Mouse (Mus musculus) urinary bladder, adult 18-20 months (tissue): ENCODE results near the gene Fbp2.

Source experiments
- DNase-seq, 2 experiments: peaks; one replicate each; pipeline ENCODE4 v3.0.0; 2022; ENCODE audit warnings: low spot score in 2 of 2, mixed read lengths in 2 of 2

Fbp2 gene

DNA sequence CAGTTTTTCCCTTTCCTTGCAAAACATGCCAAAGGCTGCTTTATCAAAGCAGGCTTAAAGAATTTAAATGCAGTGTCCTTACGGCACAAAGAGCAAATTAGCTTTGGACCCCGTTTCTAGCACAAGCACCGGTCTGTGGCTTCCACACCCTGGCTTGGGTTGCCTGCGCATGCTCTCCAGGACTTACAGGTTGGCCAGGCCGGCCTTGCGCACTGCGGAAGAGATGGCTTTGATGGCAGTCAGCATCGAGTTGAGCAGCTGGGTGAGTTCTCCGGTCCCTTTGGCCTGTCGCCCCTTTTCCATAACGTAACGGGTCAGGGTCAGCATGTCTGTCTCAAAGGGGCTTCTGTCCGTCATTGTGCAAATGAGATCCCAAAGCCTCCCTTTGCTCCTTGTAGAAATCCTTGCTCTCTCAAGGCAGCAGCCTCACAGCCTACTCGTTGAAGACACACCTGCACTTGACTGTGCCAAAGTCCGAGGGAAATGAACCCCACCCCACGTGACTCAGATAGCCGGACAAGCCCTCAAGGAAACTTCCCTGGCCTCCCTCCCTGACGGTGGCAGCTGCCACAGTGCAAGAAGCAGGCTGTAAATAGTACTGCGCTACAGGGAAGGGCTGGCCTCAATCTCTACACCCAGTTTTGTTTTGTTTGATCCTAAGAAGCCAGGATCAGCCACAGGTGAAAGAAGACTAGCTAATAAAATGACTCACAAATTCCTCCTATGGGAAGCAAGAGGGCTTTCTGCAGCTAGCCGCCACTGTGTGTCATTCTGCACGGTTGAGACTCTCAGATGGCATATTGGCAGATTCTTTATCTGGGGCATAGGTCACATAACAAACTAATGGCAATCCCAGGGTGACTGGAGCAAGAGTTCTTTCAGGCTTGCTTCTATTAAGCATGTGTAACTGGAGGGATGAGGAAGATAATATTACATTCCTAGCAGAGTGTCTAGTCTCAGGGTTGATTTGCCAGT, at the start of gene Fbp2:
Fbp2 (minus strand) TSS at position 482 of the 975 bp plus-strand sequence.
- peak; percentile 26 to 47 for DNase-seq

DNA sequence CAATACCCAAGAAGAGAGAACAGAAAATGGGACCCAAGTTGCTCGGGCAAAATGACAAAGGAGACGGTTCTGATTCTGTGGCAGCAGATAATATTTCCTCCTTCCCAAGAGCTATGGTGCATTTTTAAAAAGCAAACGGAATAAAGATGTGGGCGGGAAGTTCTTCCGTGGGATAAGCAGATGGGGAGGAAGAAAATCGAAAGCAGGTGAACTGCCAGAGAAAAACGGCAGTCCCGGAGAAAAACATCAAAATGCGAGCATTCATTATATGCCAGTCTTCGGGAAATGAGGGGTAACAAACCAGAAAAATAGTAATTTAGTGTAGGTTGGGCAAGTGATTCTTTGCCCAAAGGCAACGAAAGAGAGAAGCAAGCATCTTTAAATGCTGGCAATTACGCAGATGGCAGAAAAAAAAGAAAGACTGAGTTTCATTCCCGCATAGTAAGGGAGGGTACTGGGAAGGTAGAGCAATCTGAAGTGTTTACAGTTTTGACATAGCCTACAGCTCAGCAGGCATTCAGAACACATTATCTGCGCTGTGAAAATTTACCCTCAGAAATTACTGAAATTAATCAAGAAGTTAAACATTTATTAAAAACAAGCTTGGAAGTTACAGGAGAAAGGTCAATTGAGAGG, 49.4 kb upstream of the Fbp2 start:
- DNase-seq = no peak

DNA sequence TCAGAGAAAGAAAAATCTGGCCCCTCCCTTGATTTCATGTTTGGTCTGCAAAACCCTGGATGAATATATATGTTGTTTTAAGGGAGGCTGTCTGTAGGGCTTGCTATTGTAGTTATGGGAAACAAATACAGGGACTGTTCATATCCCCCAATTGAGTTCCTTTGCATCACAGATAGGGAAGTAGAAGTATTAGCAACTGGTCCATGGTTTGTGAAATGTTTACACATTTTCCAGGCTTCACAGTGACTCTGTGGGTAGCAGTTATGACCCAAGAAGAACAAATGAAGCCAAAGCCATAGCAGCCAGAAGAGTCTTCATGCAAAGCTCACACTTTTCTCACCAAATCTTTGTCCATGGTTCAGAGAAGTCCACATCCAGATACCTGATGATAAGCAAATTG, 42.9 kb upstream of the Fbp2 start:
- no peak for DNase-seq

DNA sequence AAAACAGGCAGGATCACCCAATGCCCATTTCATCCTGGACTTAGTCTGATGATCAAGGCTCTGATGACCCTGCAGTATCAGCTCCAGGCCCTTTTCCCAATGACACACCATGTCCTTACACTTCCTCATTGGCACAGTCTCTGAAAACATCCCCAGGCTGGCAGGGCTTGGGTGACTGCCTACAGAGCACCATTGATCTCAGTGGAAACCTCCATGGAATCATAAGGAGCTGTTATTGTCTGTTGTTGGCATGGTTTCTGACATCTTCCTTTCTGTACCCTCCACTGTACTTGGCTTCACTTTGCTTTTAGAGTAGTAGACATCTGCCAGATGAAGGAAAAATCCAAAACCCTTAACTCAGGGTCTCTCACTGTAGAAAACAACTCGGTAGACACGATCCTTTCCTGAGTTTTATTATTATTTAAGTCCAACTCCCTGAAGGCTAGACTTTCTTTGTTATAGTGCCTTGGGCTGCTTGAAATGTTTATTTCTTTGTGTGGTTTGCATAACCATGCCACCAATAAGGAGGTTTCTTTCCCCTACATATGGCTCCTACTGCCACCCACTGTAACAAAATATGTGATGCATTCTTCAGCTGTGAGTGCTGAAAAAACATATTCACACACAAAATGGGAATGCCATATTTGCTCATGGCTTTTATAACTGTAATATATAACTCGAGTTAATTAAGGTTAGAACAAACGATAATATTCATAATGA, 39.9 kb upstream of the Fbp2 start:
- no peak for DNase-seq

DNA sequence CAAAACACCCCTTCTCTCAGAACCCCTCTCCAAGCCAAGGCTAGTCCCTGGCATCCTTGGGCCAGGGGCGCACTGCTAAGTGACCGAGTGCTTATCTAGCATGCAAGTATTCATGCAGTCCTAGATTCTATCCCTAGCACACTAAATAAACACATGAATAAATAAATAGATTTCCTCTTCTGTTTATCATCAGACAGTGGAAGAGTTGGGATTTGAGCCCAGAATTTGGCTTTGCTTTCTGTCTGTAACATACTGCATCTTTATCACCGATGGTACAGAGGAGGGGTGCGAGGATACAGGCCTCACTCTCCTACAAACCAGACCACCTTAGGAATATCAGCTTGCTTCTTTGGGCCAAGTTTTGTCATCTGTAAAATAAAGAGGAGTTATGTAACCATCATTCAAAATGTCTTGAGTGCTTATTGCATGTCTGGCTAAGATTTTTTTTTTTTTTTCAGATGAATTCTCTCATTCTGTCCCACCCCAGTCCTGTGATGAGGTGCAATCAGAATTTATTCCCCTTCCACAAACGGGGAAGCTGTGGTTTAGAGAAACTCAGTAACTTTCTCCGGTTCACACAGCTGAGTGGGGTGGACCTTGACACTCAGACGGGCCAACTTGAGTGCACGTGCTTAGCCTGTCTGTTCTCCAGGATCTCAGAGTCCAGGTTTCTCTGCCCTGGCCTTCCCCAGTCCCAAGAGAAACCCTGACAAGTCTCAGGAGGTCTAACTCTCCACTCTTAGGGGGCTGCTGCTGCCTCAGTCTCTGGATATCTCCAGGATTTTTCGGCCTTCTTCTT, 35.0 kb upstream of the Fbp2 start:
- DNase-seq = no peak

DNA sequence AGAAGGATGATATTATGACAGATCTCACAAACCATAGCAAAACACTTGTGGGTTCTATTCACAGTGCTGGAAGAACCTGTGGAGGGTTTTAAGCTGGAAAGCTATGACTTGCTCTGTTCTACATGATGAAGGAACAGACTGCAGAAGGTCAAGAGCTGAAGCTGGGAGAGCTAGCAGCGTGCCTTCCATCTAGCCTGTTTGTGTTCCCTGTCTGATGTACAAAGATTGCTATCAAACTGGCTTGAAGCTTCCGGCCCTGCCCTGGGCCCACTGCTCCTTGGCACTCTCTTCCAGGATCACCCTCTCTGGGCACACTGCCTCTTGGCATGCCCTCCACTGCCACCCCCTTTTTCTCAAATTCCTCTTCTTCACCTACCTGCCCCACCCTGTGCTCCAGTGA, 31.1 kb upstream of the Fbp2 start:
- no peak for DNase-seq

DNA sequence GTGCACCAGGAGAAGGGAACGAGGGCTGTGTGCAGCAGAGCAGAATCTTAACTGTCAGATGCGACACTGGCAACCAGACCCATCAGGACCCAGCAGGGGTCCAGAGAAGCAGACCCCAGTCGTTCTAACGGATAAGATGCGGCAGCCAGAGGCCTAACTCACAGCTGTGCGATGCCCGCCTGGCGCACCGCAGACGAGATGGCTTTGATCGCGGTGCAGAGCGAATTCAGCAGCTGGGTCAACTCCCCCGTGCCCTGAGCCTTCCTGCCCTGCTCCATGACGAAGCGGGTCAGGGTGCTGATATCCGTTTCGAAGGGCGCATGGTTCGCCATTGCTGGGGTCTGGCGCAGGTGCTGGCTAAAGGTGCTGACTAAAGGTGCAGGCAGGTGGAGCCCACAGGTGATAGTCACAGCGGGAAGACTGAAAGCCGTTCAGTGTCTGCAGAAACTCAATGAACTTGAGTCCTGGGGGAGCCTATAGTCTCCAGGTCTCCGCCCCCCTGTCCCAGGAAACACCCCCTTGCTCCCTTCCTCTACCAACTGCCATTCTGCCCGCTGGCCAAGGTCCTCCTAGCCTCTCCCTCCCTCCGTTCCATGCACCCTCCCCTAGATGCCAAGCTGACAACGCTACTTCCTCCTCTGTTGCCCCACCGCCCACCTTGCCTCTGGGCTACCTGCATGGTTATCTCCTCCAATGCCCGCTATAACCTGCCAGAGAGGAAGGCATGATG, 29.7 kb upstream of the Fbp2 start, which contains the start of gene Fbp1:
Fbp1 (minus strand) TSS at position 571 of the 730 bp plus-strand sequence.
- peak in 1 of 2 experiments; percentile 18 for DNase-seq

DNA sequence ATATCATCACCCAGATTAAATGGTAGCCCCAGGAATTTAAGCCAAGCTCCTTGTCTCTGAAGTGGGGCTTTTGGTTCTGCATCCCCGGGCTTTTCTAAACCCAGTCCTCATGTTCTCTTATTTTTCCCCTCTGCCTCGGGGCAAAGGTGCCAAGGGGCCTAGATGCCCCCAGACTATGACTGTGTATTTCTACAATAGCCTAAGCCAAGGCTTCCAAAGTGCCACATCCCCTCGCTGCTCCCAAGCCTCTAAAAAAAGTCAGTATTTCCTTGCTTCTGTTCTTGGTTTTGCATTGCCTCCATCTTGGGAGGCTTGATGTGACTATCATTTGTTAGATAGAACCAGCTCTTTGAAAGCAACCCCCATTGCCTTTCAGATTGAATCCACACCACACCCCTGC, 26.3 kb upstream of the Fbp2 start:
- no peak for DNase-seq

DNA sequence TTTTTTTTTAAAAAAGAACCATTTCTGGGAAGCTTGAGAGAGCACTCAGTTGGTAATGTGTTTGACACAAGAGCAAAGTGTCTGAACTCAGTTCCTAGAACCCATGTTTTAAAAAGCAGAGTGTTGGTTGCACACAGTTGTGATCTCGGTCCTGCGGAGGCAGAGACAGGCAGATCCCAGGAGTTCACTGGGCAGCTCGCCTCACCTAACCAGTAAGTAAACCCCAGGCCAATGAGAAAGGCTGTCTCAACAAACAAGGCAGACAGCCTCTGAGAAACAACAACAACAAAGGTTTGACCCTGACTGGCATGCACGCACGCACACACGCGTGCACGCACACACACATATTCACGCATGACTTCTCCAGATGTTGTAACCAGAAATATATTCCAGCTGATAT, 25.7 kb upstream of the Fbp2 start:
- DNase-seq = no peak

DNA sequence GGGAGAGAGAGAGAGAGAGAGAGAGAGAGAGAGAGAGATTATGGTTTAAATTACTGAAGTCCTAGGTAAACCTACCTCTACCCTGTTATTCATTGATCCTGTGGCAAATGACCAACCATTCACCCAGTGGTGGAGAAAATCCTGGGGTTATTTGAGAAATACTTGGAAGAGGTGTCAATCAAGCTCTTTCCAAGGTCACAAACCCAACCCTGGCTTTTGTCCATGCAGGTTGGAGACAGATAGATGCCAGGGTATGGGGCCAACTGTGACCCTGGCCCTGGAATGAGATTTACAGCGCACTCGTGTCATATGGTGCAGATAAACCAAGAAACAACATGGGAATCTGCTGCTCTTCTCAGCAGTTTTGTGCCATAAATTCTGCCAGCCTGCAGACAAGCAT, 25.2 kb upstream of the Fbp2 start:
- DNase-seq = no peak

DNA sequence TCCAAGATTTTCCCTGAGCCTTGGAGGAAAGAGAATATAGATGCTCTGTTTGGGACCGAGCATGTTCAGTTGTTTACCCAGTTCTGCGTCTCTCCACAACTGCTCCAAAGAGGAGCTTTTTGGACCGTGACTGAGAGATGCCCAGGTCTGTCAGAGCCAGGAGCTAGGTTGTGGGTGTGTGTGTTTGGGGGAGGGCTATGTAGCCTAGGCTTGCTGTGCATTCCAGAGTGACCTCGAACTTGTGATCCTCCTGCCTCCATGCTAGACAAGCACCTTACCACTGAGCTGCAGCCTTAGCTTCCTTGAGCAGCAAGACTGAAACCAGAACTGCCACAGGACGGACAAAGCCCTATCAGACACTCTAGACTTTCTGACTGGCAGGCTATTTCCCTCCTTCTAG, 24.6 kb upstream of the Fbp2 start:
- no peak for DNase-seq

DNA sequence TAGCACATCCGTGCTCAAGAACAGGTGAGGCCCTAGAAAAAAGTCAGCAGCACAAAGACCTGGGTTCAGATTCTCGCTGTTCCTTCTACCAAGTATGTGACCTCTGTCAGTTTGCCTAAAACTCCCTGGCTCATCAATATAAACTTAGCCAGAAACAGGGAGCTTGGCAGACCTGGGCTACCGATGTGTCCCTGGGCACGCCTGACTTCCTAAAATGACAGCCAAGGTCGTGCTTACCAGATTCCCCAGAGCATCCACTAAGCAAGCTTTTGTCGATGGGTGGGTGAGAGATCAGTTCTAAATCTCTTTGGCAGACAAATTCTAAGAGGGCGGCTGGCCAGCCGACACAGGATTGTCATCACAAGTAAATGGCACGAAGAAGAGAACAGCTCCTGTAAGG, 23.1 kb upstream of the Fbp2 start:
- DNase-seq = no peak

DNA sequence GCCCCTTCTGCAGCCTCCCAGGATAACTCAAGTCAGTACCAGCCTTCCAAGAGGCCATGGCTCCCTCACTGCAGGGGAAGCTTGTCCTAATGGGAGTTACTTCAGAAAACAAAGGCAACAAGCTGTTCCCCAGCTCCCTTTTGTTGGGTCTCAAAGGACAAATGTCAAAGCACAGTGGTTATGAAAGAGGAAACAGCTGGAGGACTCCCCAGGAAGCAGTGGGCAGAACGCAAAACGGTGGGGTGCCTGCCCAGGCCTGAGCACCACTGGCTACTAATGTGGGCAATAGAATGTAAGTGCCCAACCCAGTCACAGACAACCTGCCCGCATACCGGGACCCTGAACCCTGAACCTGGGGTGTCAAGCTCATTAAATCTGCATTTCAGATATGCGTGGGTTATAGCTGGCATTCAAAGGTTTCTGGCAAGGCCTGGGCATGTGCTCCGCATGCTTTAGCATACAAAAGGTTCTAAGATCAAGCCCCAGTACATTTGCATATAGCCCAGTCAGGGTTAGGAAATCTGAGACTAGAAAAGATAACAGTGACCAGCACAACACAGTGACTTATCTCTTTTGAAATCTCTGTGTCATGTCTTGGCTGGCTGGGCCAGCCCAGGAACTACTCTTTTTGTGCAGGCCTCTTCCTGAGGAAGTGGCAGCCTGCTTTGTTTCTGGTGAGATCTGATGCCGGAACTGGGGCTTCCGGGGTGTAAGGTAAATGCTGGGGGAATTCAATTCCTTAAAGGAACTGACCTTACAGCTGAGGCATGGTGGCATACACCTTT, 21.8 kb upstream of the Fbp2 start:
- DNase-seq = peak in 1 of 2 experiments; percentile 15

DNA sequence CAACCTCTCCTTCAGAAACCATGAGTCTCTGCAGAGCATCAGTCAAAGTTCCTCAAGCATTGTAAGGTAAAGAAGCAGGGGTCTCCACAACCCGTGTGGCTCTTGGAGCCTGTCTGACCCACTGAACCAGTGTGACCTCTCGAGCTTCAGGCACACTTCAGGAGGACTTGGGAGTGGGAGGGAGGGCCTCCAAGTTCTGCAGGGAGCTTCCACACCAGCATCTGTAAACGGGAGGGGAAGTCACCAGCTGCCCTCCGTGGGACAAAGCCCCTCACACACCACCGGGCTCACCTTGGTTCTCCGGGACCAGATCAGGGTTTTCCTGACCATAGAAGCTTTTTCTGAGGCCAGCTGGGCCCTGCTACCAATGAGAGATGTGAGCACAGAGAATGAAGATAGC, 21.2 kb upstream of the Fbp2 start:
- DNase-seq = no peak

DNA sequence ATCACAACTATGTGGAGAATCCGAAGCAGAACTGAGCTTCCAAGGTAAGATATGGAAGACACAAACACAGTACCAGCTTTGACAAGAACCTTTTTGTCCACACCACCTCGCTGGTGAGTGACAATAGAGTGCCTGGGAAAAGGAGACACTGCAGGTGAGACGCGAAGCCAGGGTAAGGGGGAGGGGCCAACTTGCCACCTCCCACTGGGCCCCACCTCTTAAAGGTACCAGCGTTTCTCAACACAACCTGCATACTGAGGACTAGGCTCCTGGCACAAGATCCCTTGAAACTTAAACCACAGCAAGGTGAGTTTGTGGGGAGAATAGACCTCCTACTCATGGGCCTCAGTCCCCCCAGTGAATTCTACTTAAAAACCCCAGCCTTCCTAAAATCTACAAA, 19.0 kb upstream of the Fbp2 start:
- peak; percentile 20 to 36 for DNase-seq

DNA sequence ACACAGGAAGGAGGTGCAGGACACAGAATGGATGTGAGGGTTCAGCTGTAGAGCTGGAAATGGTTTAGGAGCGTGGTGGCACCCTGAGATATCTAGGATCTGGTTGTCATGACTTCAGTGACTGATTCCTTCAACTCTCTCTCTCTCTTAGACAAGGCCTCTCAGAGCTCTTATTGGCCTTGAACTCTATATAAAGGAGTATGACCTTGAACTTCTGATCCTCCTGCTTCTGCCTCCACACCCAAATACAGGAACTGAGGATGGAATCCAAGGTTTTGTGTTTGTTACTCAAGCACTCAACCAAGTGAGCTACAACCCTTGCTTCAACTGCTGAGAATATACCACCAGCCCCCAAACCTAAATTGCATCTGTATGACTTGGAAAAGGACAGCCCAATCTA, 17.9 kb upstream of the Fbp2 start:
- no peak for DNase-seq

DNA sequence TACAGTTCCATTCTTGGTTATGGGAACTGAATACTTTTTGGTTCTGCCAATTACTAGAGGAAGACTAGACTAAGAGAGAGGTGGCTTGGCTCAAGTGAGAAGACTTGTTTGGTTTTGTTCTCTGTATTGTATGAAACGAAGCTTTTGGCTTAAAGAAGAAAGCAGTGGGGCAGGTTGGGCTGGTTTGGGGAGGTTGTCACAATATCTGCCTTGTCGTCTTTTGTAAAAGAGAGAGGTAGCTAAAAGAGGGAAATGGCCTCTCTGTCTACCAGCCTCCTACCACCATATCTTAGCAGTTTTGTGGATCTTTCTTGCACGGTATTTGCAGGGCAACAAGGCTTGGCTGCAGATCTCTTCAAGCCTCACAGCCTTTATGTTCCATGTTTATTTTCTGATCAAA, 14.0 kb upstream of the Fbp2 start:
- DNase-seq = peak in 1 of 2 experiments; percentile 71

DNA sequence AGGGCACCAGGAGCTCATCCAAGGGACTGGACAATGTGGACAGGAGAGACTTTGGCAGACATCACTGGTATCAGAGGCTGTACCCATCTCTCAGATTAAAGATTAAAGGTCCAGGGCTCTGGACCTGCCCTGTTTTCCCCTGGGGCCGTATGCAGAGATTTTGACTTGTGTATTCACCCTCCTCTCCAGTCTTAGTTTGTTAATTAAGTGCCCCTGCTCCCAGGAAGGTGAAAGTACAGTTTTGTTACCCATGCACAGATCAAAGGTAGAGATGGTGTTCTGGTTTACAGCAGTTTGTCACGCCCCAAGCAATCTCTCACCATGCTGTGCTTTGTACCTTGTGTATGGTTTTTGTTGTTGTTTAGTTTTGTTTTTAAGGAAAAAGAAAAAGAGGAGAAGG, 12.4 kb upstream of the Fbp2 start:
- DNase-seq = no peak

DNA sequence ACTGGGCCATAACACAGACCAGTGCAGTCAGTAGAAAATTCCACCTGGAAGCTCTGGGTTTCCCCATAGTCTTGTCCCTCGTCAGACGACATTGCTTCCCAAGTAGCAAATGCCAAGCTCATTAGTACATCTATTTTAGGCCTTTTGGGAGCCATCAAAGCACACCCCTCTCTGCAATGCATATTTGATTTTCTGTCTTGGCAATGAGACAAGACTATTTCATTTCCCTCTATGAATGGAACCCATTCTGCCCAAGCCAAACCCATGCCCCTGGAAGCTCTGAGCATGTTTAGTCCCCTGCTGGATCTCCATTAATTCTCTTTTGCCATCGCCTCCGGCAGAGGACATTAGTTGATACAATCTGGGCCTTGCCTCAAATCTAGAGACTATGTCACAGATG, 8.6 kb upstream of the Fbp2 start:
- no peak for DNase-seq
